Mouse (Mus musculus): ENCODE data around the gene Gm26965. TPM values are rescaled to one million over a fixed set of nuclear protein-coding genes. Genes with fewer than 3 reads are reported as not detected.
A peak's percentile ranks its signal among the peaks of the same experiment; 100 is the strongest.

Gm26965 gene
- 0.19 TPM in 1 of 2 replicates, not detected in the other for polyA plus RNA-seq (2014; fragmentation: Nextera tagmentation; extraction: Ambion mirVana)

DNA sequence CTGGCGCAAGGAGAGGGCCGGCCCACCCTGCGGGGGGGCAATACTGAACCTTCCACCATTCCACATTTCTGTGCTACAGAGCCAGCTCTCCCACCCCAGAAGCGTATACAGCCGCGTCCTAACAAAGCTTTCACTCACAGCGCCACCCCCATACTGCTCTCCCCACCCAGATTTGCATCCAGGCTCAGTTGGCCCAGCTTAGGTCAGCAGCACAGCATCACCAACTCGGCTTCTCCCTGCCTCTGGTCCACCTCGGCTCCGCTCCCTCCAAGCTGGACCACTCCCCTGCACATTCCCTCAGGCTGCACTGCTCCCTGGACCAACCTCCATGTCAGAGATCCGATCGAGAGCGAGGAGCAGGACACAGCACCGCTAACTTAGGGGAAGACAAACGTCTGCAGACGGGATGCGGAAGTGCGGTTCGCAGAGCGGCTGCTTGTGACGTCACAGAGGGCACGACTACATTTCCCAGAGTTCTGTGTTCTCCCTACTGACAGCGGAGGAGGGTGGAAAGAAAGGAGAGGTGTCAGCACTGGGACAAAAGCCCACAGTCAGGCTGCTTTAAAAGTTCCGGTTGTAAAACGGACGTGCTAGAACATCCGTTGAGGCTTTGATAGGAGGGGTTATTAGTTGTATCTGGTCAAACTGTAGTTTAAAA lies at the start of gene Gm26965, which contains the start of gene Zfp87:
Gene Gm26965 (minus strand): TSS at position 399 of the 658 bp plus-strand sequence.
Gene Zfp87 (minus strand): TSS at position 425 of the 658 bp plus-strand sequence.
- H3K36me3 ChIP-seq (ENCODE audit: control insufficient read depth, insufficient read depth, low read length): no peaks in the 10 kb centered on the region
- H3K9me3 ChIP-seq (ENCODE audit: control insufficient read depth, low read length): no peaks in the 10 kb centered on the region
- H3K4me2 ChIP-seq (ENCODE audit: low read depth, low read length, severe bottlenecking): peak within 1 kb of the TSS; percentile 76
- DNase-seq (ENCODE audit: low spot score): peak; percentile 93
- peak; percentile 99 for ATAC-seq (replicated peaks; ENCODE audit: low FRiP score)
- under 1% methylated on average over 27 of the region's 27 CpGs for WGBS
- H3K4me3 ChIP-seq (ENCODE audit: low read depth, low read length): peak within 1 kb of the TSS; percentile 87
- H3K27me3 ChIP-seq (ENCODE audit: control insufficient read depth, insufficient read depth, low read length): no peaks in the 10 kb centered on the region
- H3K9ac ChIP-seq (ENCODE audit: low read length): peak within 1 kb of the TSS; percentile 77
- no peaks in the 10 kb centered on the region for H3K4me1 ChIP-seq (replicated peaks; ENCODE audit: control insufficient read depth, insufficient read depth, low read length)
- peak within 1 kb of the TSS; percentile 46; the same call in 1 of the 2 replicates for H3K27ac ChIP-seq (ENCODE audit: low read depth, low read length)

DNA sequence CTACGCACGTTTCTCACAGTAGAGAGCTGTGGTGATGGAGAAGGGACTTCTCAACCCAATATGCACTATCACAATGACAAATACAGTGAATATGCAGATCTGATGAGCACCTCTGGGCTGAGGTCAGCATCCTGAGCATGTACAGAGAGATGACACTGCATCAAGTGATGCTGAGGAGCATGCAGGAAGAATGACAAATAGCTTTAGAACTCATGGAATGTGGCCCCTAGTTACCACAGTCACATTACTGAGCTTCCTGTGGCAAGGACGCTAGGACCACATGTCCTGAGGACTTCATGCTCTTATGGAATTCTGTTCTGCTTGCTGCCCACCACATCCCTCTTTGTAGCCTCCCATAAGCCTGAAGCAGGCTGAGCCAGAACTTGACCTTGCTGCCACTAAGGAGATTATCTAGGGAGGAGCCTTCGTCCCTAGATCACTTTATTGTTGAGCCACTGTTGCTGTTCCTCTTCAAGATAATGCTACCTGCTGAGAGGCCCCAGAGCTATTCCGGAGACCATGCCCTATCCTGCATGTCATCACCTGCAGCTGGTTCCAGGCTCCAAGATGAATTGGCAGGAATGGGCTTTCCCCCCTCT lies 46.7 kb upstream of the Gm26965 start:
- WGBS: 74% methylated on average over 5 of the region's 5 CpGs

DNA sequence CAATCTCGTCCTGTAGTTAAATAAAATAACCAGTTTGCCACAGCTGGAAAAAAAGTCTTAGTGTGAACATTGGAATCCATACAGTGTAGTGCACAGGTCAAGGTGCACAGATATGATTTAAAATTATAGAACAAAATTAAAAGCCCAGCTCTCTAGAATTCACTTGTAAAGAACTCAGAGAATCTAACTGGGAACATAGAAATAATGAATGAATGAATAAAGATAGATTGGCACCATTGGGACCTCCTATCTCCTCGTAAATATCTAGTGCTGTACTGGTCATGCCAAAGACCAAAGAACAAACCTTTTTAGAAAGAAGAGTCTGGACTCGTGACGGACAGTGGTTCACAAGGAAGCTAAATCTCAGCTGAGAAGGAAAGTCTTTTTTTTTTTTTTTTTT lies 27.8 kb upstream of the Gm26965 start, which contains the start of gene Zfp748:
Gene Zfp748 (minus strand): TSS at position 101 of the 400 bp plus-strand sequence.
- H3K4me1 ChIP-seq (replicated peaks; ENCODE audit: control insufficient read depth, insufficient read depth, low read length): no peaks in the 10 kb centered on the region; the same call in 1 of the 2 replicates
- H3K27ac ChIP-seq (ENCODE audit: low read depth, low read length): peak within 1 kb of the TSS; percentile 54; the same call in 1 of the 2 replicates
- no peaks in the 10 kb centered on the region for H3K27me3 ChIP-seq (ENCODE audit: control insufficient read depth, insufficient read depth, low read length)
- 0 out of 2 replicates have a peak, but pooled peaks have one; percentile 1 for ATAC-seq (replicated peaks; ENCODE audit: low FRiP score)
- peak within 1 kb of the TSS; percentile 83 for H3K4me3 ChIP-seq (ENCODE audit: low read depth, low read length)
- 79% methylated on average over 4 of the region's 4 CpGs for WGBS
- H3K36me3 ChIP-seq (ENCODE audit: control insufficient read depth, insufficient read depth, low read length): no peaks in the 10 kb centered on the region
- no peaks in the 10 kb centered on the region for H3K9me3 ChIP-seq (ENCODE audit: control insufficient read depth, low read length)
- no peak for DNase-seq (ENCODE audit: low spot score)
- peak within 1 kb of the TSS; percentile 87 for H3K9ac ChIP-seq (ENCODE audit: low read length)
- H3K4me2 ChIP-seq (ENCODE audit: low read depth, low read length, severe bottlenecking): peak within 1 kb of the TSS; percentile 57

More for the DNA sequence above, 46.7 kb upstream of the Gm26965 start:
- Histone ChIP-seq H3K27ac (ENCODE audit: low read depth, low read length) (no peak overlapping the region), H3K36me3 (ENCODE audit: control insufficient read depth, insufficient read depth, low read length) (no peaks in the 10 kb centered on the region), H3K4me2 (ENCODE audit: low read depth, low read length, severe bottlenecking) (no peak overlapping the region), H3K4me1 (replicated peaks; ENCODE audit: control insufficient read depth, insufficient read depth, low read length) (no peaks in the 10 kb centered on the region), H3K27me3 (ENCODE audit: control insufficient read depth, insufficient read depth, low read length) (no peaks in the 10 kb centered on the region), H3K9ac (ENCODE audit: low read length) (no peak overlapping the region), H3K9me3 (ENCODE audit: control insufficient read depth, low read length) (no peaks in the 10 kb centered on the region), H3K4me3 (ENCODE audit: low read depth, low read length) (no peak overlapping the region)
- DNase-seq (ENCODE audit: low spot score) (no peak), ATAC-seq (replicated peaks; ENCODE audit: low FRiP score) (no peak)

DNA sequence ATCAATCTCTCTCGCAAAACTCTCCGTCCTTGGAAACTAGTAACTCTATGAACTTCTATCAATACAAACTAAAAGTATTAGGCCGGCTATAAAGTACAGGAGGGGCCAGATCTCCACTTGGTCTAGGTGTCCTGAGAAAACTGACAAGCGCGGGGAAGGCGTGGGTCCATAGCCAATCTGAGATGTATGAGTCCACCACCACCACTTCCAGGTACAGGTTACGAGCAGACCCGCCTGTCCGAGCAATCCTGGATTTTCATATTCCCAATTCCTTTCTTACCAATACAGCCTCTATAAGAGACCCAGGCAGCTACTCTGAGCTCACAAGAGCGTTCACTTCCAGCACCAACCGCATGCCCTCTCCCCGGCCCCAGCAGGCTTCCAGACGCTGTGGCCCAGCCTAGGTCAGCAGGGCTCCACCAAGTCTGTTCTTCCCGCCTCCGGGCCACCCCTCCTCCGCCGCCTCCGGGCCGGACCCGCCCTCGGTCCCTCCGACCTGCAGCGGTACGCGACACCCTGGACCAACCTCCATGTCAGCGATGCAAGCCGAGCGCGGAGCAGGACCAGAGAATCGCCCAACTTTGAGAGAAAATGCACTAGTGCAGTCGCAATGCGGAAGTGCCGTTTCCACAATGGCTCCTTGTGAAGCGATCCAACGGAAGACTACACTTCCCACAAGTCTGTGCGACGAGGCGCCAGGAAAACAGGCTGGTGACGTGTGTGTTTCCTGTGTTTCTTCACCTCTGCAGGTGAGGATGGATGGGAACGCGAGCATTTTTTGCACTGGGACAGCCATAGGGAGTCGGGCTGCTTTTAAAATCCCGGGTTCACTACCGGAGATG lies 26.8 kb upstream of the Gm26965 start:
- H3K4me1 ChIP-seq (replicated peaks; ENCODE audit: control insufficient read depth, insufficient read depth, low read length): no peaks in the 10 kb centered on the region; the same call in 1 of the 2 replicates
- ATAC-seq (replicated peaks; ENCODE audit: low FRiP score) (peak; percentile 98), DNase-seq (ENCODE audit: low spot score) (peak; percentile 86)
- no peaks in the 10 kb centered on the region for H3K9me3 ChIP-seq (ENCODE audit: control insufficient read depth, low read length)
- peak overlapping the region; percentile 57 for H3K4me2 ChIP-seq (ENCODE audit: low read depth, low read length, severe bottlenecking)
- H3K9ac ChIP-seq (ENCODE audit: low read length): peak overlapping the region; percentile 87
- H3K27me3 ChIP-seq (ENCODE audit: control insufficient read depth, insufficient read depth, low read length): no peaks in the 10 kb centered on the region
- no peaks in the 10 kb centered on the region for H3K36me3 ChIP-seq (ENCODE audit: control insufficient read depth, insufficient read depth, low read length)
- peak overlapping the region; percentile 83 for H3K4me3 ChIP-seq (ENCODE audit: low read depth, low read length)
- 1% methylated on average over 44 of the region's 44 CpGs for WGBS
- H3K27ac ChIP-seq (ENCODE audit: low read depth, low read length): peak overlapping the region; percentile 54; the same call in 1 of the 2 replicates

DNA sequence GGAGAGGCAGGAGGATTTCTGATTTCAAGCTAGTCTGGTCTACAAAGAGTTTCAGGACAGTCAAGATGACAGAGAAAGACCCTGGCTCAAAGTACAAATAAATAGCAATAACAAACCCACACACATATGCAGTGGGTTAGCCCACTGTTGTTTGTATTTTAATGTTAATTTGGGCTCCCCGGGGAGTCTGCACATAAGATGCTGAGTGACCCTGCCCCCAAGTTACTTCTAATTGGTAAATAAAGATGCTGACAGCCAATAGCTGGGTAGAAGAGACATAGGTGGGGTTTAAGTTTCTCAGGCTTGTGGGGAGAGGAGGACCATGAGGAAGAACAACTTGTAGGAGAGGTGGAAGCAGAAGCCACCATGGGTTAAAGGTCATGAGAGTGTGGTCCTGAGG lies 20.0 kb upstream of the Gm26965 start:
- H3K9me3 ChIP-seq (ENCODE audit: control insufficient read depth, low read length): no peaks in the 10 kb centered on the region
- H3K4me2 ChIP-seq (ENCODE audit: low read depth, low read length, severe bottlenecking): no peak overlapping the region
- no peak overlapping the region for H3K4me3 ChIP-seq (ENCODE audit: low read depth, low read length)
- WGBS: 85% methylated on average over 1 of the region's 1 CpGs
- no peaks in the 10 kb centered on the region for H3K4me1 ChIP-seq (replicated peaks; ENCODE audit: control insufficient read depth, insufficient read depth, low read length)
- no peak for ATAC-seq (replicated peaks; ENCODE audit: low FRiP score)
- no peak overlapping the region for H3K9ac ChIP-seq (ENCODE audit: low read length)
- DNase-seq (ENCODE audit: low spot score): no peak
- no peaks in the 10 kb centered on the region for H3K27me3 ChIP-seq (ENCODE audit: control insufficient read depth, insufficient read depth, low read length)
- H3K36me3 ChIP-seq (ENCODE audit: control insufficient read depth, insufficient read depth, low read length): peaks cover 17% of the 10 kb centered on the region
- H3K27ac ChIP-seq (ENCODE audit: low read depth, low read length): no peak overlapping the region

DNA sequence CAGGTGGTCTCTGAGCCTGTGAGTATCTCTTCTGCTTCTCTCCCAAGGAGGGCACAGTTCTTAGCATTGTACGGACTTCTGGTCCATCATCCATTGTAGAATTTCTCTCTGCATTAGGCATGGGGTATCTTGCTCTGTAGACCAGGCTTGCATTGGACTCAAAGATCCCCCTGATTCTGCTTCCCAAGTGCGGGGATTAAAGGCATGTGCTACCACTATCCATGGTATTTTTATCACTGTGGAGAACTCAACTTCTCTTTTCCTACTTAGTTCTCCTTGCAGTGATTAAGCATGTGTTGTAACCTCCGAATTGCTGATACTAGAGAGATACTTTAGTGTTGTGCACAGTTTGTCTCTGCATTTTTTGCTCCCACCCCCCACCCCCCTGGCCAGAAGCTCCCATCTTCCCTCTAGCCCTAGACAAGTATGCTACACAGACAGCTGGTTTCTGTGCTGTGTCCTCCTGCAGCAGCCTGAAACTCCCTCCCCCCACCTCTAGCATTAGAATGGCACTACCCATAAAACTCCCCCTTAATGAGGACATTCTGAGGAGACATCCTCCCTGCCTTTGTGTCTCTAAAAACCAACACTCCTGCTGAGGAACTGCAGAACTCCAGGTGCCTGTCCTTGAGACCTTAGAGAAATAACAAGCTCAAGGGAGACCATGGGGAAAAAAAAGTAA lies 1.2 kb upstream of the Gm26965 start:
- DNase-seq (ENCODE audit: low spot score) (no peak), ATAC-seq (replicated peaks; ENCODE audit: low FRiP score) (no peak)
- no peaks in the 10 kb centered on the region for H3K36me3 ChIP-seq (ENCODE audit: control insufficient read depth, insufficient read depth, low read length)
- no peak overlapping the region for H3K27ac ChIP-seq (ENCODE audit: low read depth, low read length)
- H3K4me2 ChIP-seq (ENCODE audit: low read depth, low read length, severe bottlenecking): no peak overlapping the region
- WGBS: 72% methylated on average over 3 of the region's 3 CpGs
- H3K9me3 ChIP-seq (ENCODE audit: control insufficient read depth, low read length): no peaks in the 10 kb centered on the region
- no peaks in the 10 kb centered on the region for H3K27me3 ChIP-seq (ENCODE audit: control insufficient read depth, insufficient read depth, low read length)
- no peak overlapping the region for H3K9ac ChIP-seq (ENCODE audit: low read length)
- no peak overlapping the region for H3K4me3 ChIP-seq (ENCODE audit: low read depth, low read length)
- H3K4me1 ChIP-seq (replicated peaks; ENCODE audit: control insufficient read depth, insufficient read depth, low read length): no peaks in the 10 kb centered on the region

DNA sequence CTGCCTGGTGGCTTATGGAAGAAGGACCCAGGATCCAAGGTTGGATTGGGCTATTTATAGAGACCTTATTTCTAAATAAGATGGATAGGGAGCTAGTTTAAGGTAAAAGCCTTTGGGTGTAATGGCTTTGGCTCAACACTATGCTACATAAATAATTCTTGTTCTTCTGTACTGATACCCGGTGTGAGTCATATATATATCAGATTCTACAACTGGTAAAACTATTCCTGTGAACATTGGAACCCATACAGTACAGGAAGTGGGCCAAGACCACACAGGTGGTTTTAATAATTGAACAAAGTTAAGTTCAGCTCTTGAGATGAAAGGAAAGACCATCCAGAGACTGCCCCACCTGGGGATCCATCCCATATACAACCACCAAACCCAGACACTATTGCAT lies 25.0 kb downstream of the Gm26965 start:
- no peak overlapping the region for H3K4me3 ChIP-seq (ENCODE audit: low read depth, low read length)
- no peak overlapping the region for H3K9ac ChIP-seq (ENCODE audit: low read length)
- peak; percentile 41 for ATAC-seq (replicated peaks; ENCODE audit: low FRiP score)

More for the DNA sequence above, 25.0 kb downstream of the Gm26965 start:
- Histone ChIP-seq H3K4me2 (ENCODE audit: low read depth, low read length, severe bottlenecking) (no peak overlapping the region), H3K4me1 (replicated peaks; ENCODE audit: control insufficient read depth, insufficient read depth, low read length) (peaks cover 4% of the 10 kb centered on the region; the same call in 1 of the 2 replicates), H3K27me3 (ENCODE audit: control insufficient read depth, insufficient read depth, low read length) (no peaks in the 10 kb centered on the region), H3K27ac (ENCODE audit: low read depth, low read length) (no peak overlapping the region), H3K36me3 (ENCODE audit: control insufficient read depth, insufficient read depth, low read length) (no peaks in the 10 kb centered on the region), H3K9me3 (ENCODE audit: control insufficient read depth, low read length) (no peaks in the 10 kb centered on the region)
- no peak for DNase-seq (ENCODE audit: low spot score)
- WGBS: 72% methylated on average over 1 of the region's 1 CpGs
